Mouse (Mus musculus) forebrain, embryonic 11.5 days (tissue): ENCODE measurements at regions not wholly inside any gene's neighbourhood (a gene's known extent, or its start where the extent isn't known, plus 50 kb on each side); places are given as distances from the start of the nearest gene placed in this dataset.

ENCODE experiments used
- ATAC-seq: fragments of 200-750 bp; cut with Nextera tagmentation; replicated peaks from 2 replicates; pipeline ENCODE4 v1.8.0; 2017; ENCODE audit warnings: moderate TSS enrichment; ENCODE audit not compliant: low FRiP score
- DNase-seq: peaks from one replicate; pipeline ENCODE4 v3.0.0-alpha.2; 2017; ENCODE audit warnings: low spot score
- H3K27ac ChIP-seq: fragments of 300-500 bp; sonication (generic); 2 replicates; pipeline ENCODE4 v1.5.1; 2014; ENCODE audit warnings: low read depth, low read length
- H3K27me3 ChIP-seq: fragments of 300-500 bp; sonication (generic); 2 replicates; pipeline ENCODE4 v1.6.1; 2014; ENCODE audit warnings: mild to moderate bottlenecking, low read length, mixed read lengths; ENCODE audit not compliant: control insufficient read depth, insufficient read depth
- H3K36me3 ChIP-seq: fragments of 300-500 bp; sonication (generic); 2 replicates; pipeline ENCODE4 v1.6.1; 2014; ENCODE audit warnings: mild to moderate bottlenecking, low read length, moderate library complexity, mixed read lengths; ENCODE audit not compliant: control insufficient read depth, insufficient read depth
- H3K4me1 ChIP-seq: fragments of 300-500 bp; sonication (generic); replicated peaks from 2 replicates; pipeline ENCODE4 v1.6.1; 2014; ENCODE audit warnings: low read length, mixed read lengths; ENCODE audit not compliant: control insufficient read depth, insufficient read depth
- H3K4me2 ChIP-seq: fragments of 300-500 bp; sonication (generic); 2 replicates; pipeline ENCODE4 v1.6.1; 2014; ENCODE audit warnings: low read depth, mild to moderate bottlenecking, low read length, moderate library complexity, mixed read lengths; ENCODE audit not compliant: severe bottlenecking
- H3K4me3 ChIP-seq: fragments of 300-500 bp; sonication (generic); 2 replicates; pipeline ENCODE4 v1.5.1; 2014; ENCODE audit warnings: low read depth, low read length
- H3K9ac ChIP-seq: fragments of 300-500 bp; sonication (generic); 2 replicates; pipeline ENCODE4 v1.6.1; 2014; ENCODE audit warnings: low read length
- H3K9me3 ChIP-seq: fragments of 300-500 bp; sonication (generic); 2 replicates; pipeline ENCODE4 v1.6.1; 2016; ENCODE audit warnings: low read length, mixed read lengths; ENCODE audit not compliant: control insufficient read depth
- WGBS: fragments of 180-500 bp; shearing (Covaris S2); extraction: QIAGEN DNeasy Blood & Tissue Kit; methylation state at CpG from one replicate; pipeline ENCODE4 v1.1.7; 2014; 5-methylcytosine and 5-hydroxymethylcytosine counted together

DNA sequence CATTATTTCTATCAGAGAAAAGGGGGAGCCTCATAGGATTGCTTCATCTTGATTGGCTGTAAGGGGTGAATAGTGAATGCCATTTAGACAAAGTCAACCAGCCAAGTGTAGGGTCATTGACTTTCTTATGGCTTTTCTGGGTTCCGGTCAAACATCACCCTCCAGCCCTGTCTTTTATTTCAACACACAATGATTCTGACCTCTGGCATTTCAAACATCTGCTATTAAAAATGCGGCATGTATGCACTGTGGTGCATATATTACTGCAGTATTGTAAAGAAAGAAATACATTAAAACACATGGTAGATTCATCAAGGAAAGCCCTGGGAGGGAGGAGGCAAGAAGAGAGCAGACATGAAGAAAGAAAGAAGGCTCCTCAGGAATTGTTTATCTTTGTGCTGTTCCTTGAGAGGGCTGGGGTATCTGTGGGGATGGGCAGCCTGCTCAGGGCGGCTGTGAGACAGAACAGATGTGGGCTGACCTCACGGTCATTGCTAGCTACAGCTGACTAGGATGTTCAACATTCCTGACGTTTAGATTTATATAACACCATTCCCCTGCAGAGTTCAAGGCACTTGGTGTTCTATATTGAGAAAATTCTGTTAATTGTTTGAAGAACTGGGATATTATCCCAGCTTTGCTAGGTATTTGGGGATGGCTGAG, 303.5 kb upstream of the Ppp2r3a start:
- no peak overlapping the region for H3K4me2 ChIP-seq
- WGBS, result 64% methylated on average over 5 of the region's 5 CpGs
- no peak overlapping the region for H3K27ac ChIP-seq
- no peaks in the 10 kb centered on the region for H3K9me3 ChIP-seq
- no peak overlapping the region for H3K4me3 ChIP-seq
- no peaks in the 10 kb centered on the region for H3K36me3 ChIP-seq
- H3K27me3 ChIP-seq, result no peaks in the 10 kb centered on the region
- ATAC-seq (no peak), DNase-seq (no peak)
- no peak overlapping the region for H3K9ac ChIP-seq
- H3K4me1 ChIP-seq, result no peaks in the 10 kb centered on the region

DNA sequence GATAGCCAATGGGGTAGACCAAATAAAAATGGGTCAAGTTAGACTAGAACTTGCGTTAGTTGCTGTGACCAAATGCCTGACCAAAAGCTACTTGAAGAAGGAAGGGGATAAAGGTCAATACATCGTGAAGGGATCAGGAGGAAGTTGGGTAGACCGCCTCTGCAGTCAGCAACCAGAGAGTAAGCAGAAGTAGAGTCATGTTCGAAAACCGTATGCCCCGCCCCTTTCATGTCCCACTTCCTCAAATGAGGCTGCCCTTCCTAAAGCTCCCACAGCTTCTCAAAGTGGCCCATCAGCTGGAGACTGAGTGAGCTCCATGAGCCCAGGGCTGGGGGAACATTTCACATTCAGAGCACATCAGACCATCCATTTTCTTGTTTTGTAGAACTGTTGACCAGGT, 301.2 kb upstream of the Ppp2r3a start:
- ATAC-seq, result no peak
- no peaks in the 10 kb centered on the region for H3K27me3 ChIP-seq
- no peaks in the 10 kb centered on the region for H3K36me3 ChIP-seq
- 89% methylated on average over 6 of the region's 6 CpGs for WGBS
- no peaks in the 10 kb centered on the region for H3K9me3 ChIP-seq
- no peak overlapping the region for H3K4me2 ChIP-seq
- DNase-seq, result no peak
- H3K4me3 ChIP-seq, result no peak overlapping the region
- H3K27ac ChIP-seq, result no peak overlapping the region
- no peaks in the 10 kb centered on the region for H3K4me1 ChIP-seq
- H3K9ac ChIP-seq, result no peak overlapping the region

DNA sequence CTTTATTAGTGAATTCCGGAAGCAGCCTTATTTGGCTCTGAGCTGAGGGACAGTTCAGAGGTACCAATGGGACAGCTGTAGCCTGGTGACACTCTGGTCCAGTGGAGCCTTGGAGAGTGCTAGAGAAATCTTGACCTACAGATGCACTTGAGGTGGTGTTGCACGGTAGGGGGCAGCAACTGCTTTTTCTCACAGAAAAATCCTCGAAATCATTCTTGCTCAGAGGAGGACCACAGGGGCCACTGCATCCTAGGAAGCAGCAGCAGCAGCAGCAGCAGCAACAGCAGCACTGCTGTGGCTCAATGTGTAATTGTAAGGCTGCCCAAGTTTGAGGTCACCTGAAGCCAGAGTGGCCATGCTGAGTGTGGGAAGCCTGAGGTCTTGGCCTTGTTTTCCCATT, 299.7 kb upstream of the Ppp2r3a start:
- Histone ChIP-seq H3K27ac (no peak overlapping the region), H3K4me2 (no peak overlapping the region), H3K9me3 (no peaks in the 10 kb centered on the region), H3K4me1 (no peaks in the 10 kb centered on the region), H3K9ac (no peak overlapping the region), H3K4me3 (no peak overlapping the region), H3K27me3 (no peaks in the 10 kb centered on the region), H3K36me3 (no peaks in the 10 kb centered on the region)
- no peak for DNase-seq
- ATAC-seq, result no peak
- WGBS, result 69% methylated on average over 3 of the region's 3 CpGs

DNA sequence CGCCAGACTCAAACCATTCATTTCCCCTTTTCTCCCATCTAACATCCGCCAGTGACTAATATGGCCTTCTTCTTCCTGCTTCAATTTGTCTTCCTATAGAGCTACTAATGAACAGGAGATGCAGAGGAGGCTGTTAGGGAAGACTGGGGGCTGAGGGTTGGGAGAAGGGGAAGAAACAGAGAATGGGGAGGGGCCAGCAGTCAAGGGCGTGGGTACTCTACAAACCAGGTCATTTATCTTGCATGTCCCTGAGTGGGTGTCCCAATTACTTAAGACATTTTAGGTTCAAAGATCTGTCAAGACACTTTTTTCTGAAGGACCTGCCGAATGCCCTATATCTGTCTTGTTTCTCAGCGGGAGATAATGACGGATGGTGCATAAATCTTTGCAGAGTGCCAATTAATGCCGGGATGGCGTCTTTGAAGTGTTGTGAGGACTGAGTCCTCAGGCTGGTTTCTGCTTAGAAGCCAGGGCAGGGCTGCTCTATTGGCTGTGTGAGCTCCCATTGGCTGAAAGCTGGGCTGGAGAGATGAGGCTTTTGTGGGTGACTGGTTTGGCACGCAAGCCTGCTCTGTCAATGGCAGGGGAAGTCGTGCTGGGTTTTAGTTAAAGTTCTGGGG, 294.7 kb upstream of the Ppp2r3a start:
- Histone ChIP-seq H3K27ac (no peak overlapping the region), H3K4me2 (no peak overlapping the region), H3K9me3 (no peaks in the 10 kb centered on the region), H3K9ac (no peak overlapping the region), H3K27me3 (no peaks in the 10 kb centered on the region), H3K4me3 (no peak overlapping the region), H3K36me3 (no peaks in the 10 kb centered on the region), H3K4me1 (no peaks in the 10 kb centered on the region)
- 69% methylated on average over 10 of the region's 10 CpGs for WGBS
- ATAC-seq, result peak; percentile 55; the same call in 1 of the 2 replicates
- DNase-seq, result no peak

DNA sequence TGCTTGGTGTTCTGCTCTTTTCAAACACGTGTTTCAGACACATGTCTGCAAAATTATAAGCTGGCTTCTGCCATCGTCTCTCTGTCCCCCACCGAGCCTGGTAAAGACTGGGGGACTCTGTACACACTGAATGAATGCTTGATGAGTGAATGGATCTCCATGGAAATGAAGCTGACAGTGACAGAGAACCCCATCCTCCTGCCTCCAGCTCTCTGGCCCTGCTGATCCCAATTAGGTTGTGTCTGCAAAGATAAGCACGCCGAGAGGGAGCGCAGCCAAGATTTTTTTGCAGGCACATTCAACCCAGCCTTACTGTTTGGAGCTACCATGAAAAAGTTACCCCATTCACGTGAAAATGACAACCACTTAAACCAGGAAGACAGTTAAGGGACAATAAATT, 266.5 kb upstream of the Ppp2r3a start:
- 69% methylated on average over 7 of the region's 7 CpGs for WGBS
- Histone ChIP-seq H3K4me3 (no peak overlapping the region), H3K27ac (no peak overlapping the region), H3K27me3 (no peaks in the 10 kb centered on the region), H3K9ac (no peak overlapping the region), H3K4me2 (no peak overlapping the region), H3K9me3 (no peaks in the 10 kb centered on the region), H3K36me3 (no peaks in the 10 kb centered on the region), H3K4me1 (no peaks in the 10 kb centered on the region)
- ATAC-seq, result no peak
- no peak for DNase-seq

DNA sequence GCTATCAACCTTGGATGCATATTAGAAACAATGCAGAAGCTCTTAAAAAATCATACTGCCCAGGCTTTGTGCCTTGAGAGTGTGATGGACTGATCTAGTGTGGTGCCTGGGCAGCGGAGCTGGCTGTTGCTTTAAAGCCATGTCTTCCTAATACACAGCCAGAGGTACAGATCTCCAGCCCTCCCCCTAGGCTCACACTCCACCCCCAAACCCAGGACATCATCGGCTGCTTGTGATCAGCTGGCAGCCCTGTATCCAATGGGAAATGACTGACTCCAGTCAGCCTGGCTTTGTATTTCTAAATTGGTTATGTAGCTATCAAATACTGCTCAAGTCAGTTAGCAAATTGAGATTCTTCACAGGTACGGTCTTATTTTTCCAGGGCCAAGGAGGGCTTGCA, 259.2 kb upstream of the Ppp2r3a start:
- 78% methylated on average over 3 of the region's 3 CpGs for WGBS
- Histone ChIP-seq H3K27ac (no peak overlapping the region), H3K27me3 (no peaks in the 10 kb centered on the region), H3K4me1 (no peaks in the 10 kb centered on the region), H3K4me3 (no peak overlapping the region), H3K9ac (no peak overlapping the region), H3K4me2 (no peak overlapping the region), H3K36me3 (no peaks in the 10 kb centered on the region), H3K9me3 (no peaks in the 10 kb centered on the region)
- DNase-seq, result no peak
- no peak for ATAC-seq

DNA sequence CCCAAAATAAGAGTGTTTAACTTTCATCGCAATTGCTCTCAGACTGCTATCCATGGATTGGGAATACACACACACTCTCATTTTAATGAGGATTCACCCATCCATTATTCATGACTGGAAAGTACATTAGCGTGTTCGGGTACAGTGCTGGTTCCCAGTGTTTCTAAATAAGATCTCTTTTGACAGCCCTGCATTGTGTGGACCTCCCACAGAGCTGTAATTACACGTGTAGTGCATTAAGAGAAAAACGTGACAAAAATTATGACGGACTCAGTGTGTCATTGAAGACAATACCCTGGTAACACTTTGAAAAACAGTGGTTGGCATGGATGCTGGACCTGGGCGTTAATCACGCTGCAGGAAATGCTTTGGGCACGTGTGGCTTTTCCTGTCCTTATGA, 257.6 kb upstream of the Ppp2r3a start:
- 79% methylated on average over 9 of the region's 9 CpGs for WGBS
- no peaks in the 10 kb centered on the region for H3K36me3 ChIP-seq
- H3K4me3 ChIP-seq, result no peak overlapping the region
- H3K4me2 ChIP-seq, result no peak overlapping the region
- ATAC-seq (no peak), DNase-seq (no peak)
- H3K4me1 ChIP-seq, result no peaks in the 10 kb centered on the region
- no peaks in the 10 kb centered on the region for H3K9me3 ChIP-seq
- H3K9ac ChIP-seq, result no peak overlapping the region
- H3K27me3 ChIP-seq, result no peaks in the 10 kb centered on the region
- H3K27ac ChIP-seq, result no peak overlapping the region

DNA sequence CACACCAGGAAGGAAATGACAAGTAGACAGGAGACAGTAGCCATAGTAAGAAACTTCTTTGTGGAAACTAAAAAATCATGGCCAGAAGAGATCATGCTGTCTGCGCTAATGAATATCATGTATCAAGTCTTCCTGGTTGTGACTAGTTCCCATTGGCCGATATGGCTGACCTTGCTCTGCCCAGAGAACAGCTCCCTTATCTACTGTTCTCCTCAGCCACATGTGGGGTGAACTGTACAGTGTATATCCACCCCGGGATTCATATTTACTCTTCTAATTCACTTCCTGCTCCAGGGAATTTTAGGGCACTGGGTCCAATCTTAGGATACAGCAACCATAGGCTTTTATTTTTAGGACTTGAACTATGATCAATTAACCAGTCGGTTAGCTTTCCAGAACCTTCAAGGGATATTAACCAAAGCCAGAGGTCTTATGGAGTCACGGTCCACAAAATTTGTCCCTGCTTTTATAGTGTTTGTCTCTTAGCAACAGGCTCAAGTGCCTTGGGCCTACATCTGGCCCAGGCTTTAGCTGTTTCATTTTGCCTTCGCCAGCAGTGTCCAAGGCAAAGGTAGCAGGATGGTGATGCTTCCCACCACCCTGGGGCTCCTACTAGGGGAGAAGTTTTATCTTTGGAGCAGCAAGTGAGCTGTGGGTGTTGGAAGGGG, 255.6 kb upstream of the Ppp2r3a start:
- 89% methylated on average over 6 of the region's 6 CpGs for WGBS
- DNase-seq (no peak), ATAC-seq (no peak)
- Histone ChIP-seq H3K9ac (no peak overlapping the region), H3K9me3 (no peaks in the 10 kb centered on the region), H3K4me3 (no peak overlapping the region), H3K4me2 (no peak overlapping the region), H3K27ac (no peak overlapping the region), H3K36me3 (no peaks in the 10 kb centered on the region), H3K4me1 (no peaks in the 10 kb centered on the region), H3K27me3 (no peaks in the 10 kb centered on the region)
